Mouse (Mus musculus): ENCODE data around the gene Vps41.

Vps41 gene

GRCm38 (mm10) chr13:18717185-18717584 is at the start of gene Vps41:
TSS of gene Vps41 (plus strand) at chr13:18717286.
- H3K4me1 ChIP-seq (replicated peaks; ENCODE audit: low read depth, low read length): peaks cover 9% of the 10 kb centered on the region
- H3K27me3 ChIP-seq (ENCODE audit: insufficient read depth, low read length): no peaks in the 10 kb centered on the region
- H3K36me3 ChIP-seq (ENCODE audit: insufficient read depth, low read length): no peaks in the 10 kb centered on the region
- H3K9me3 ChIP-seq (ENCODE audit: low read length): no peaks in the 10 kb centered on the region
- H3K4me3 ChIP-seq (replicated peaks; ENCODE audit: low read length): peak within 1 kb of the TSS; percentile 91
- TF ChIP-seq NANOG (IDR thresholded peaks at IDR 0.05; ENCODE audit: borderline replicate concordance, low read length) (no peak), CTCF (conservative IDR thresholded peaks at IDR 0.05; ENCODE audit: low read length) (no peak), POU5F1 (IDR thresholded peaks at IDR 0.05; ENCODE audit: borderline replicate concordance, low read length) (no peak)

GRCm38 (mm10) chr13:18698518-18699065 is 18.5 kb upstream of the Vps41 start:
- Histone ChIP-seq H3K4me1 (replicated peaks; ENCODE audit: low read depth, low read length) (no peaks in the 10 kb centered on the region), H3K4me3 (replicated peaks; ENCODE audit: low read length) (no peak overlapping the region), H3K9me3 (ENCODE audit: low read length) (no peaks in the 10 kb centered on the region), H3K27me3 (ENCODE audit: insufficient read depth, low read length) (no peaks in the 10 kb centered on the region), H3K36me3 (ENCODE audit: insufficient read depth, low read length) (no peaks in the 10 kb centered on the region)
- TF ChIP-seq POU5F1 (IDR thresholded peaks at IDR 0.05; ENCODE audit: borderline replicate concordance, low read length) (no peak), NANOG (IDR thresholded peaks at IDR 0.05; ENCODE audit: borderline replicate concordance, low read length) (no peak), CTCF (conservative IDR thresholded peaks at IDR 0.05; ENCODE audit: low read length) (peak; percentile 81)

- Histone ChIP-seq H3K9me3 (ENCODE audit: low read length) (no peaks in the 10 kb centered on the region), H3K27me3 (ENCODE audit: insufficient read depth, low read length) (no peaks in the 10 kb centered on the region), H3K4me1 (replicated peaks; ENCODE audit: low read depth, low read length) (no peaks in the 10 kb centered on the region), H3K4me3 (replicated peaks; ENCODE audit: low read length) (no peak overlapping the region), H3K36me3 (ENCODE audit: insufficient read depth, low read length) (no peaks in the 10 kb centered on the region)
- TF ChIP-seq POU5F1 (IDR thresholded peaks at IDR 0.05; ENCODE audit: borderline replicate concordance, low read length) (no peak), NANOG (IDR thresholded peaks at IDR 0.05; ENCODE audit: borderline replicate concordance, low read length) (no peak), CTCF (conservative IDR thresholded peaks at IDR 0.05; ENCODE audit: low read length) (no peak)
Measured at GRCm38 (mm10) chr13:18711685-18712084, 5.4 kb upstream of the Vps41 start.

- Histone ChIP-seq H3K9me3 (ENCODE audit: low read length) (no peaks in the 10 kb centered on the region), H3K36me3 (ENCODE audit: insufficient read depth, low read length) (no peaks in the 10 kb centered on the region), H3K4me3 (replicated peaks; ENCODE audit: low read length) (0 out of 2 replicates have a peak overlapping the region, but pooled peaks have one; percentile 91), H3K4me1 (replicated peaks; ENCODE audit: low read depth, low read length) (peaks cover 9% of the 10 kb centered on the region), H3K27me3 (ENCODE audit: insufficient read depth, low read length) (no peaks in the 10 kb centered on the region)
- TF ChIP-seq POU5F1 (IDR thresholded peaks at IDR 0.05; ENCODE audit: borderline replicate concordance, low read length) (no peak), NANOG (IDR thresholded peaks at IDR 0.05; ENCODE audit: borderline replicate concordance, low read length) (no peak), CTCF (conservative IDR thresholded peaks at IDR 0.05; ENCODE audit: low read length) (no peak)
Measured at GRCm38 (mm10) chr13:18716707-18717106, 379 bp upstream of the Vps41 start.

GRCm38 (mm10) chr13:18718461-18718860 is 1.4 kb downstream of the Vps41 start:
- no peaks in the 10 kb centered on the region for H3K9me3 ChIP-seq (ENCODE audit: low read length)
- H3K4me3 ChIP-seq (replicated peaks; ENCODE audit: low read length): no peak overlapping the region
- H3K36me3 ChIP-seq (ENCODE audit: insufficient read depth, low read length): peaks cover 6% of the 10 kb centered on the region
- peaks cover 9% of the 10 kb centered on the region for H3K4me1 ChIP-seq (replicated peaks; ENCODE audit: low read depth, low read length)
- TF ChIP-seq CTCF (conservative IDR thresholded peaks at IDR 0.05; ENCODE audit: low read length): no peak
- no peak for TF ChIP-seq POU5F1 (IDR thresholded peaks at IDR 0.05; ENCODE audit: borderline replicate concordance, low read length)
- TF ChIP-seq NANOG (IDR thresholded peaks at IDR 0.05; ENCODE audit: borderline replicate concordance, low read length): no peak
- no peaks in the 10 kb centered on the region for H3K27me3 ChIP-seq (ENCODE audit: insufficient read depth, low read length)

- TF ChIP-seq NANOG (IDR thresholded peaks at IDR 0.05; ENCODE audit: borderline replicate concordance, low read length): no peak
- no peak for TF ChIP-seq CTCF (conservative IDR thresholded peaks at IDR 0.05; ENCODE audit: low read length)
- no peak for TF ChIP-seq POU5F1 (IDR thresholded peaks at IDR 0.05; ENCODE audit: borderline replicate concordance, low read length)
- H3K4me3 ChIP-seq (replicated peaks; ENCODE audit: low read length): no peak overlapping the region
- peaks cover 15% of the 10 kb centered on the region; the same call in 1 of the 2 replicates for H3K4me1 ChIP-seq (replicated peaks; ENCODE audit: low read depth, low read length)
- no peaks in the 10 kb centered on the region for H3K27me3 ChIP-seq (ENCODE audit: insufficient read depth, low read length)
- H3K36me3 ChIP-seq (ENCODE audit: insufficient read depth, low read length): peaks cover 16% of the 10 kb centered on the region
- H3K9me3 ChIP-seq (ENCODE audit: low read length): no peaks in the 10 kb centered on the region
Measured at GRCm38 (mm10) chr13:18730666-18731065, 13.6 kb downstream of the Vps41 start.

- peaks cover 23% of the 10 kb centered on the region for H3K36me3 ChIP-seq (ENCODE audit: insufficient read depth, low read length)
- no peaks in the 10 kb centered on the region for H3K27me3 ChIP-seq (ENCODE audit: insufficient read depth, low read length)
- no peak for TF ChIP-seq NANOG (IDR thresholded peaks at IDR 0.05; ENCODE audit: borderline replicate concordance, low read length)
- TF ChIP-seq POU5F1 (IDR thresholded peaks at IDR 0.05; ENCODE audit: borderline replicate concordance, low read length): no peak
- no peak for TF ChIP-seq CTCF (conservative IDR thresholded peaks at IDR 0.05; ENCODE audit: low read length)
Measured at GRCm38 (mm10) chr13:18736590-18736989, 19.5 kb downstream of the Vps41 start.

GRCm38 (mm10) chr13:18743575-18744265 is 26.6 kb downstream of the Vps41 start:
- Histone ChIP-seq H3K27me3 (ENCODE audit: insufficient read depth, low read length) (no peaks in the 10 kb centered on the region), H3K36me3 (ENCODE audit: insufficient read depth, low read length) (peaks cover 28% of the 10 kb centered on the region), H3K4me3 (replicated peaks; ENCODE audit: low read length) (no peak overlapping the region), H3K9me3 (ENCODE audit: low read length) (peaks cover 14% of the 10 kb centered on the region), H3K4me1 (replicated peaks; ENCODE audit: low read depth, low read length) (no peaks in the 10 kb centered on the region)
- TF ChIP-seq NANOG (IDR thresholded peaks at IDR 0.05; ENCODE audit: borderline replicate concordance, low read length): no peak
- TF ChIP-seq CTCF (conservative IDR thresholded peaks at IDR 0.05; ENCODE audit: low read length): no peak
- no peak for TF ChIP-seq POU5F1 (IDR thresholded peaks at IDR 0.05; ENCODE audit: borderline replicate concordance, low read length)

More at GRCm38 (mm10) chr13:18736590-18736989, 19.5 kb downstream of the Vps41 start:
- H3K9me3 ChIP-seq (ENCODE audit: low read length): peaks cover 14% of the 10 kb centered on the region
- H3K4me3 ChIP-seq (replicated peaks; ENCODE audit: low read length): no peak overlapping the region
- no peaks in the 10 kb centered on the region for H3K4me1 ChIP-seq (replicated peaks; ENCODE audit: low read depth, low read length)

Data from E14TG2a.4 (cell line).